Mouse (Mus musculus) heart, postnatal 0 days (tissue): ENCODE measurements around the gene Plin3.

ENCODE experiments used
- CTCF ChIP-seq: IDR thresholded peaks from 2 replicates; pipeline ENCODE4 v1.5.1; 2016; ENCODE audit warnings: antibody characterized with exemption, control low read depth, low read depth
- EP300 ChIP-seq: IDR thresholded peaks from 2 replicates; pipeline ENCODE4 v1.6.1; 2016; ENCODE audit warnings: antibody characterized with exemption, low read depth

- TF ChIP-seq CTCF (no peak), EP300 (no peak)
Observed at GRCm38 (mm10) chr17:56278340-56278739, 14.3 kb downstream of the Plin3 start.
